Mouse (Mus musculus): ENCODE measurements around the gene Tes.

DNA sequence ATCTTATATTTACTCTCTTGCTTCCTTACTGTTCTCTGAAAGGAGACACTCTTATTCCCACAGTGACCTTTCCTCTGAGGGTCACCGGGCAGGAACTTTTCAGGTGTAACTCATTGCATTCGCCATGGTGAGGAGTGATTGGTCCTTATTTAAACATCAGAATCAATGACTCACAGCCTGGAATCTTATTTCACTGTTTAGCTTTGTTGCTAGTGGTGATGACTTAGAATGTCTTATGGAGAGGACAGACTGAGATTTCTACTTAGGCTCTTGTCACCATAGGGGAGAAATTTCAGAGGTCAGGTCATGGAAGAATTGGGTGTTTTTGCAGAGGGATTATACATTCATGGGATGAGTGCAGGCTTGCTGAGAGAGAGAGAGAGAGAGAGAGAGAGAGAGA is 75.1 kb downstream of the Tes start:
- TF ChIP-seq CTCF (IDR thresholded peaks at IDR 0.05; ENCODE audit: control insufficient read depth, insufficient read depth, insufficient read length) (no peak), MAX (IDR thresholded peaks at IDR 0.05) (no peak), USF1 (IDR thresholded peaks at IDR 0.05; ENCODE audit: low read depth) (no peak), FOSL1 (IDR thresholded peaks at IDR 0.05; ENCODE audit: insufficient read depth, low read length, poor library complexity, severe bottlenecking) (no peak)

All from C2C12 (cell line).